Mouse (Mus musculus) megakaryocyte progenitor cell, adult 5-6 weeks (primary cell): ENCODE data around the gene Ncapd3. TPM values are rescaled to one million over a fixed set of nuclear protein-coding genes. Genes with fewer than 3 reads are reported as not detected.

Source experiments
- ATAC-seq: replicated peaks from 2 replicates; pipeline ENCODE4 v1.8.0; 2016; ENCODE audit warnings: mild to moderate bottlenecking, moderate TSS enrichment, inconsistent platforms; ENCODE audit not compliant: poor library complexity
- total RNA-seq, 2 experiments: library from RNA; stranded (forward) in 1 of 2; stranded (reverse) in 1 of 2; fragments of 157-497, 149-512 nt in 1 of 2; fragments of 200-1000 nt in 1 of 2; gene quantifications; 2 replicates each; pipeline versions ENCODE4 v1.2.3 to v1.2.4; 2015 to 2017

The Ncapd3 gene
- total RNA-seq, 2 experiments from 2014 or later, result 38.8 to 82.6 TPM

DNA sequence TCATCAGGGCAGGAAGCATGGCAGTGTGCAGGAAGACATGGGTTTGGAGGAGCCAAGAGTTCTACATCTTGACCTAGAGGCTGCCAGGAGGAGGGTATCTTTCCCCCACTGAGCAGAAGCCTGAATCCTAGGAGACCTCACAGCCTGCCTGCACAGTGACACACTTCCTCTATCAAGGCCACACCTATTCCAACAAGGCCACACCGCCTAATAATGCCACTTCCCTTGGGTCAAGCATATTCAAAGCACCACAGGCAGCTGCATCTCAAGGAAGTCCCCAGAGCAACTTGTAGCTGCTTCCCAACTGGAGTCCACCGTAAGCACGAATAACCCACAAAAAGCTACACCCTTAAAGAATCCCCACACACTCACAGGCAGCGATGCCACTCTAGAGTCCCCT lies 92.1 kb downstream of the Ncapd3 start:
- ATAC-seq, result no peak

DNA sequence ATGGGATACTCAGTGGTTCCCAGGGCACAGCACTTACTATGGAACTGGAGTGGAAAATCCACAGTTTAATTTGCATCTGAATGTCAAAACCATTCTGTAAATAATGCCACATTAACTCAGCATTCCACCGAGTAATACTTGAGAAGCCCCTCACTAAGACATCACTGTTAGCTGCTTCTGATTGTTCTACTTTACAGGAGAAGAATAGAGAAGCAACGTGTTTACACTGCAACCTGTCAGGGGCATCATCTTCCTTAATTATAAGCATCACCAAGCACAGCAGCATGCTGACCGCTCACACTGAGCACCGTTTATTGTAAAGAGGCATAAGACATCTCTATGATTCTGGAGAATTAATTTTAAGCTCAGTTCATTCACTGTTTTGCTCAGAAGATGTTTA lies 93.0 kb downstream of the Ncapd3 start:
- no peak for ATAC-seq

DNA sequence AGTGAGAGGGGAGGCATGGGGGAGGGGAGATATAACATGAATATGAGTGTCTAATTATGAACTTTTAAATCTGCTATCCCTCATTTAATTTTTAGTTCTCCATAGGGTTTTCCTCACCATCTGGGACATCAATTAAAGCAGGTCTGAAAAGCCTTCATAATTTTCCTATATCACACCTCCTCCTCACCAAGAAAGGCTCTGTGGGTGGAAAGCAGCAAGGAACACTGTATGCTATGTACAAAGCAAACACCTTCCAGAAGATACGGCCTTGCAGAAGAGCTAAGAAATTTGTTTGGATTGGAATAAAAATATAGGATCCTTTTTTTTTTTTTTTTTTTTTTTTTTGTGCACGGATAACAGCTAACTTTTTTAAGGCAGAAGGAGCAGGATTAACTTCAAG lies 94.0 kb downstream of the Ncapd3 start:
- ATAC-seq, result no peak

DNA sequence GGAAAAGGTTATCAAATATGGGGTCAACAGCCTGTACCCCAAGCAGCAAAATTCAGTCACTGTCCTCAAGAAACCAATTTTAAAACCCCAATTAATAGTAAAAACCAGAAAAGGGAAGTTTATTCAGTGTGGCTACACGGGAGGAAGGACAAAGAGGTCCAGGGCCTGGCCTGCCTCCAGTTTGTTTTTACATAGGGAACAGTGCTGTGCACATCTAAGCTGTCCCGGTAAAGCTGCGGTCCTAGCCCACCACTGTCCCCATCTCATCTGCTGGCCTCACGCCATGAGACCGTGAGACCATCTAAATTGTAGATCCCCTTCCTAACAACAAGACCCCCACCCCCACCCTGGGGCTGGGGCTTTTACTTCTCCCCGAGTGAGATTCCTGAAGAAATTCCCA lies 95.5 kb downstream of the Ncapd3 start:
- peak; percentile 75 for ATAC-seq

DNA sequence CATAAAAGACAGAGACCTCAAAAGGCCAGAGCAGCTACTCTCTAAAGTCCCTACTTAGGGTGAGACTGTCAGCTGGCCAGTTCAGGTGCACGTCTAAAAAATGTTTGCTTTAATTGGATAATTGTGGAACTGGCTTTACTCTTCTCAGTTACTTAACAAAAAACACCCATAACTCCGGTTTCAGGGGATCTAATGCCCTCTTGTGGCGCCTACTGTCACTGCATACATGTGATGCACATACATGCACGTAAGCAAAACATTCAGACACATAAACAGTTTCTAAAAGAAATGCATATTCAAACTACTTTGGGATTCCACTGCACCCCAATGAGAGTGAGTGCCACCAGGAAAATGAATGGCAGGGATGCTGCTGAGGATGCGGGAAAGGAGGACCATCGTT lies 96.6 kb downstream of the Ncapd3 start:
- ATAC-seq, result no peak

DNA sequence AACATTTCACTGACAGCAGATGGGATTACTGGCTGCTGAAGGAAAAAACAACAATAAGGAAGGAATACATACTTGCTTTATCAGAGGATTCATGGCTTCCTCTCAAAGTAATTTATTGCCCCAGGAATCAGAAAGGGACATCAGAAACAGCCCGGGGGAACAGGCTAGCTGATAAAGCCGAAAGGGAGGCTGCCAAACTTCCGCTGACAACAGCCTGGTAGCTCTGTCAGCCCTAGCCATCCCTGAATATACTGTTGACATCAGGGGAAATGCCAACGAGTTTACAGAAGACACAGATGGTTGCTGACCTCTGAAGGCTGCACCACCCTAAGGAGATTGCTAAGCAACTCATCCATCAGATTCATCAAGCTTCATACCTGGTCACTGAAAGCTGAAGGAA lies 98.7 kb downstream of the Ncapd3 start:
- no peak for ATAC-seq

DNA sequence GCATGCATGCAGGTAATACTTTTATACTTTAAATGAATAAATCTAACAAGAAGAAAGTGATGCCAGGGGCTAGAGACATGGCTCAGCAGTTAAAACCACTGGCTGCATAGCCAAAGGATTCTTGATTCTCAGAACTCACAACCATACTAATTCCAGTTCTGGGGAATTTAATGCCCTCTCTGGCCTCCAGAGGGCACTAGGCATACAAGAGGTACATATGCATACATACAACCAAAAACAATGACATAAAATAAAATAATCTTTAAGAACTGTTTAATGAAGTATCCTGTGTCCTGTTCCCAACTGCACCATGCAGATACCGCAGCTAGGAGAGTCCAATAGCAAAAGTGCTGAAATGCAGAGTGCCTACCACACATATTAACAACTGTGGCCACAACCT lies 104.4 kb downstream of the Ncapd3 start:
- peak; percentile 66 for ATAC-seq

GRCm38 (mm10) chr9:27135372-27135771 lies 105.4 kb downstream of the Ncapd3 start:
- ATAC-seq, result no peak

GRCm38 (mm10) chr9:27136651-27137050 lies 106.7 kb downstream of the Ncapd3 start:
- ATAC-seq, result no peak

- ATAC-seq, result no peak
Observed at GRCm38 (mm10) chr9:27140432-27141065, 110.6 kb downstream of the Ncapd3 start.

DNA sequence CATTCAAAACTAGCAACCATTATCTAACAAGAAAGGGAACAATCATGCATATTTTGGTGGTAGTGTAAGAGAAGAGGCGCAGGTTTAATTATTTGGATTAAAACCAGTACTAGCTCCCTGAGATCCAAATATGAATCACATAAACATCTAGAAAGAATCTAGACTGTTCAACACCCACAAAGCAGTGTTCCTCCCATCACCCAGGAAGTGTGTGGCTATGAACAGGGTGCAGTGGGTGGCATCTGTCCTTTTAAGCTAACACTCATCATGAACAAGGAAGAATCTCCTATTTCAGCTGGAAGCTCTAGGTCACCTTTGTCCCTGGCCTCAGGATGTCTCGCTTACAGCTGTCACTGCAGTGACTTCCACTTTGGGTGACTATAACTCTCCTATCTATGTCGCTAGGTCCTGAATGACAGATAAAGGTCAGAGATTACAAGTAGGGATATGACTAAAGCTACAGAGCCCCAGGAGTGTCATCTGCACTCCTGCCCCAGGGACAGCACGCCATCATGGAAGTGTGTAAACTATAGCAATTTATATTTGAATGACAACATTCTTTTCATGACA lies 114.4 kb downstream of the Ncapd3 start:
- ATAC-seq, result no peak

Other genes starting within 250 kb of the Ncapd3 start
- 0.17 and 0.44 TPM in 2 replicates for gene Glb1l2, start 223.7 kb upstream of the Ncapd3 start, total RNA-seq (2015)
- gene Glb1l2, start 223.7 kb upstream of the Ncapd3 start, total RNA-seq (2017), result 0.10 TPM in 1 of 2 replicates, not detected in the other
- gene Glb1l3, start 169.3 kb upstream of the Ncapd3 start, total RNA-seq (2015), result not detected in 2 replicates
- gene Glb1l3, start 169.3 kb upstream of the Ncapd3 start, total RNA-seq (2017), result not detected in 2 replicates
- gene Gm1110, start 107.1 kb upstream of the Ncapd3 start, total RNA-seq (2015), result 0.29 TPM in 1 of 2 replicates, not detected in the other
- not detected in 2 replicates for gene Gm1110, start 107.1 kb upstream of the Ncapd3 start, total RNA-seq (2017)
- 19.6 and 24.6 TPM in 2 replicates for gene Acad8, start 30.6 kb upstream of the Ncapd3 start, total RNA-seq (2015)
- 19.9 and 26.3 TPM in 2 replicates for gene Acad8, start 30.6 kb upstream of the Ncapd3 start, total RNA-seq (2017)
- gene Thyn1, start 30.5 kb upstream of the Ncapd3 start, total RNA-seq (2015), result 130 and 154 TPM in 2 replicates
- gene Thyn1, start 30.5 kb upstream of the Ncapd3 start, total RNA-seq (2017), result 122 and 128 TPM in 2 replicates
- 47.7 and 55.6 TPM in 2 replicates for gene Vps26b, start 110 bp upstream of the Ncapd3 start, total RNA-seq (2015)
- 40.1 and 44.7 TPM in 2 replicates for gene Vps26b, start 110 bp upstream of the Ncapd3 start, total RNA-seq (2017)
- 0.10 TPM in 1 of 2 replicates, not detected in the other for gene Jam3, start 125.2 kb downstream of the Ncapd3 start, total RNA-seq (2015)
- 0.27 TPM in 1 of 2 replicates, not detected in the other for gene Jam3, start 125.2 kb downstream of the Ncapd3 start, total RNA-seq (2017)